ENCODE assay signal across 8 mouse cellular contexts in genomic region chr14:62761036-62761881, GRCm38 (mm10). TPM values are rescaled to one million over a fixed set of nuclear protein-coding genes. Genes with fewer than 3 reads are reported as not detected.
A peak's percentile ranks its signal among the peaks of the same experiment; 100 is the strongest.
DNase-seq lines count a peak whose midpoint lies in the region; ATAC-seq and TF ChIP-seq lines count a peak whose summit lies in the region.

TSS of gene Ints6 (minus strand) at chr14:62761169.

- WGBS in embryonic facial prominence, embryonic 14.5 days, result under 1% methylated on average over 32 of the region's 72 CpGs
- under 1% methylated on average over 72 of the region's 72 CpGs for WGBS in heart, adult 2 months
- under 1% methylated on average over 70 of the region's 72 CpGs for WGBS in limb, embryonic 13.5 days
- WGBS in midbrain, embryonic 16.5 days, result under 1% methylated on average over 55 of the region's 72 CpGs

- TF ChIP-seq EP300 in heart, adult 2 months (IDR thresholded peaks at IDR 0.05; ENCODE audit: insufficient read depth, low read depth, low read length), result peak; percentile 97

- peak; percentile 94 for ATAC-seq in embryonic facial prominence, embryonic 14.5 days (ENCODE audit: low read depth)
- peak; percentile 97 for ATAC-seq in limb, embryonic 13.5 days (ENCODE audit: low FRiP score, low read depth)
- peak; percentile 95 for ATAC-seq in midbrain, embryonic 16.5 days

- intact Hi-C loops in heart, adult 2 months (cut with DNase I), result loop anchor here (1.0 to 5.0 kb wide), 4 partner anchors 76 to 206 kb away; partner anchors contain the start of genes Fam124a and Wdfy2

- H3K27me3 ChIP-seq in embryonic facial prominence, embryonic 14.5 days (replicated peaks; ENCODE audit: control insufficient read depth, insufficient read depth, low read length), result no peaks in the 10 kb centered on the region
- H3K27me3 ChIP-seq in heart, adult 2 months (ENCODE audit: control insufficient read depth, insufficient read depth, low read length), result no peaks in the 10 kb centered on the region
- H3K27me3 ChIP-seq in limb, embryonic 13.5 days, result no peaks in the 10 kb centered on the region
- no peaks in the 10 kb centered on the region for H3K27me3 ChIP-seq in midbrain, embryonic 16.5 days (ENCODE audit: control insufficient read depth, insufficient read depth, low read depth, low read length)

- H3K4me2 ChIP-seq in embryonic facial prominence, embryonic 14.5 days (ENCODE audit: low read depth, low read length), result peak within 1 kb of the TSS; percentile 78
- peak within 1 kb of the TSS; percentile 76 for H3K4me2 ChIP-seq in limb, embryonic 13.5 days (replicated peaks)
- H3K4me2 ChIP-seq in midbrain, embryonic 16.5 days (ENCODE audit: low read length), result peak within 1 kb of the TSS; percentile 79

- TF ChIP-seq POLR2A in heart, adult 2 months (IDR thresholded peaks at IDR 0.05; ENCODE audit: insufficient read depth, low read depth, low read length), result peak; percentile 100

- peak within 1 kb of the TSS; percentile 98 for H3K4me3 ChIP-seq in embryonic facial prominence, embryonic 14.5 days (ENCODE audit: low read depth, low read length)
- peak within 1 kb of the TSS; percentile 91 for H3K4me3 ChIP-seq in heart, adult 2 months
- H3K4me3 ChIP-seq in limb, embryonic 13.5 days, result peak within 1 kb of the TSS; percentile 96
- H3K4me3 ChIP-seq in midbrain, embryonic 16.5 days (ENCODE audit: low read depth, low read length), result peak within 1 kb of the TSS; percentile 97

- peaks cover 16% of the 10 kb centered on the region for H3K36me3 ChIP-seq in embryonic facial prominence, embryonic 14.5 days (ENCODE audit: control insufficient read depth, insufficient read depth, low read length)
- peaks cover 16% of the 10 kb centered on the region for H3K36me3 ChIP-seq in heart, adult 2 months (ENCODE audit: control insufficient read depth, insufficient read depth, low read length)
- peaks cover 12% of the 10 kb centered on the region for H3K36me3 ChIP-seq in limb, embryonic 13.5 days
- H3K36me3 ChIP-seq in midbrain, embryonic 16.5 days (ENCODE audit: control insufficient read depth, insufficient read depth, low read length), result no peaks in the 10 kb centered on the region

- H3K9me3 ChIP-seq in embryonic facial prominence, embryonic 14.5 days (ENCODE audit: control insufficient read depth, low read length), result no peaks in the 10 kb centered on the region
- no peaks in the 10 kb centered on the region for H3K9me3 ChIP-seq in limb, embryonic 13.5 days
- no peaks in the 10 kb centered on the region for H3K9me3 ChIP-seq in midbrain, embryonic 16.5 days (replicated peaks; ENCODE audit: control insufficient read depth, low read length, poor library complexity, severe bottlenecking)

- no peaks in the 10 kb centered on the region for H3K79me2 ChIP-seq in heart, adult 2 months (replicated peaks; ENCODE audit: control insufficient read depth, insufficient read depth, low read length)

- 0 out of 2 replicates have a peak, but pooled peaks cover 4% of the 10 kb centered on the region for H3K4me1 ChIP-seq in embryonic facial prominence, embryonic 14.5 days (ENCODE audit: control insufficient read depth, insufficient read depth, low read length)
- H3K4me1 ChIP-seq in heart, adult 2 months (ENCODE audit: control insufficient read depth, insufficient read depth, low read length), result no peaks in the 10 kb centered on the region
- H3K4me1 ChIP-seq in limb, embryonic 13.5 days, result peaks cover 6% of the 10 kb centered on the region; the same call in 1 of the 2 replicates
- H3K4me1 ChIP-seq in midbrain, embryonic 16.5 days (ENCODE audit: control insufficient read depth, insufficient read depth, low read length), result peaks cover 14% of the 10 kb centered on the region

- H3K27ac ChIP-seq in embryonic facial prominence, embryonic 14.5 days (replicated peaks; ENCODE audit: low read depth, low read length), result peak within 1 kb of the TSS; percentile 99
- peak within 1 kb of the TSS; percentile 98 for H3K27ac ChIP-seq in heart, adult 2 months
- peak within 1 kb of the TSS; percentile 99 for H3K27ac ChIP-seq in limb, embryonic 13.5 days
- H3K27ac ChIP-seq in midbrain, embryonic 16.5 days (ENCODE audit: low read length), result peak within 1 kb of the TSS; percentile 99

- H3K9ac ChIP-seq in embryonic facial prominence, embryonic 14.5 days (ENCODE audit: low read depth, low read length), result peak within 1 kb of the TSS; percentile 99
- peak within 1 kb of the TSS; percentile 95 for H3K9ac ChIP-seq in heart, adult 2 months (ENCODE audit: low read depth, low read length)
- H3K9ac ChIP-seq in limb, embryonic 13.5 days, result peak within 1 kb of the TSS; percentile 98
- peak within 1 kb of the TSS; percentile 97 for H3K9ac ChIP-seq in midbrain, embryonic 16.5 days (ENCODE audit: low read depth, low read length)

- no peak for TF ChIP-seq CTCF in heart, adult 2 months (IDR thresholded peaks at IDR 0.05)

- DNase-seq in 3T3-L1 (ENCODE audit: low read depth, low spot score), result peak; percentile 97
- peak; percentile 91 to 96 for DNase-seq in adrenal gland, postnatal 4 days (ENCODE audit: low spot score in 2 of 2)
- peak; percentile 100 for DNase-seq in embryonic facial prominence, embryonic 14.5 days (ENCODE audit: low spot score)
- DNase-seq in heart, adult 2 months, result peak; percentile 96 to 99
- peak; percentile 99 for DNase-seq in kidney, adult 8-10 months
- peak; percentile 98 for DNase-seq in spleen, postnatal 10 days (ENCODE audit: low spot score in 2 of 2)

RNA-seq across cellular contexts. Expression of gene Ints6, which starts in this region (rescaled TPM):
- total RNA-seq in adrenal gland, postnatal 4 days (2021), result 10 to 100 TPM; 52.4 to 56.5 TPM
- polyA plus RNA-seq in embryonic facial prominence, embryonic 14.5 days (2014; fragmentation: Nextera tagmentation; extraction: Ambion mirVana), result 26.6 and 27.0 TPM in 2 replicates
- 10 to 100 TPM; 13.6 to 16.9 TPM for total RNA-seq in heart, adult 2 months (2021)
- polyA plus RNA-seq in heart, adult 2 months (2012; rRNA removed), result 3.7 and 6.7 TPM in 2 replicates
- 23.3 and 23.7 TPM in 2 replicates for polyA plus RNA-seq in limb, embryonic 13.5 days (2015; fragmentation: Nextera tagmentation; extraction: Ambion mirVana)
- polyA plus RNA-seq in midbrain, embryonic 16.5 days (2015; fragmentation: Nextera tagmentation; extraction: Ambion mirVana), result 13.4 and 16.2 TPM in 2 replicates

Comparison
In these comparisons a context has a peak if more than half of its experiments do, and no peak if none do; other contexts are left out.
1. Peak in every context shown above with its lines: DNase-seq, ATAC-seq, H3K4me3 ChIP-seq and H3K27ac ChIP-seq.